Mouse (Mus musculus) liver, adult 2 months (tissue): ENCODE measurements at regions not wholly inside any gene's neighbourhood (a gene's known extent, or its start where the extent isn't known, plus 50 kb on each side); places are given as distances from the start of the nearest gene placed in this dataset.

Source experiments
- DNase-seq: peaks from one replicate; pipeline ENCODE4 v3.0.0-alpha.2; 2011; ENCODE audit warnings: low read depth, low spot score; ENCODE audit errors: extremely low read depth
- H3K27ac ChIP-seq: fragments of 200-500 bp; replicated peaks from 2 replicates; pipeline ENCODE4 v1.5.1; 2012; ENCODE audit warnings: low read depth, mild to moderate bottlenecking, control low read depth, inconsistent platforms, low read length; ENCODE audit not compliant: insufficient read depth
- H3K27me3 ChIP-seq: fragments of 200-500 bp; 2 replicates; pipeline ENCODE4 v1.6.1; 2012; ENCODE audit warnings: mild to moderate bottlenecking, moderate library complexity, low read length, inconsistent platforms; ENCODE audit not compliant: control insufficient read depth, insufficient read depth
- H3K36me3 ChIP-seq: fragments of 200-500 bp; 2 replicates; pipeline ENCODE4 v1.6.1; 2012; ENCODE audit warnings: low read length, inconsistent platforms; ENCODE audit not compliant: control insufficient read depth, insufficient read depth
- H3K4me1 ChIP-seq: fragments of 200-500 bp; 2 replicates; pipeline ENCODE4 v1.6.1; 2011; ENCODE audit warnings: low read length; ENCODE audit not compliant: control insufficient read depth, insufficient read depth
- H3K4me3 ChIP-seq: fragments of 200-500 bp; 2 replicates; pipeline ENCODE4 v1.5.1; 2011; ENCODE audit warnings: low read depth, mild to moderate bottlenecking, control low read depth, low read length, moderate library complexity; ENCODE audit not compliant: insufficient read depth
- H3K79me2 ChIP-seq: fragments of 200-500 bp; 2 replicates; pipeline ENCODE4 v1.6.1; 2012; ENCODE audit warnings: inconsistent platforms, mild to moderate bottlenecking, low read length, moderate library complexity; ENCODE audit not compliant: control insufficient read depth, insufficient read depth
- H3K9ac ChIP-seq: fragments of 200-500 bp; 2 replicates; pipeline ENCODE4 v1.6.1; 2012; ENCODE audit warnings: low read depth, mild to moderate bottlenecking, control low read depth, inconsistent platforms, low read length
- CTCF ChIP-seq: fragments of 200-500 bp; IDR thresholded peaks from 2 replicates; pipeline ENCODE4 v1.5.1; 2011; ENCODE audit warnings: low read depth, low read length, control low read depth
- POLR2A ChIP-seq: fragments of 200-500 bp; IDR thresholded peaks from 2 replicates; pipeline ENCODE4 v1.6.1; 2011; ENCODE audit warnings: low read length, control low read depth; ENCODE audit not compliant: insufficient read depth; ENCODE audit errors: extremely low read depth
- WGBS: fragments of 180-500 bp; shearing (Covaris S2); methylation state at CpG from one replicate; pipeline ENCODE4 v1.1.7; 2018; 5-methylcytosine and 5-hydroxymethylcytosine counted together

DNA sequence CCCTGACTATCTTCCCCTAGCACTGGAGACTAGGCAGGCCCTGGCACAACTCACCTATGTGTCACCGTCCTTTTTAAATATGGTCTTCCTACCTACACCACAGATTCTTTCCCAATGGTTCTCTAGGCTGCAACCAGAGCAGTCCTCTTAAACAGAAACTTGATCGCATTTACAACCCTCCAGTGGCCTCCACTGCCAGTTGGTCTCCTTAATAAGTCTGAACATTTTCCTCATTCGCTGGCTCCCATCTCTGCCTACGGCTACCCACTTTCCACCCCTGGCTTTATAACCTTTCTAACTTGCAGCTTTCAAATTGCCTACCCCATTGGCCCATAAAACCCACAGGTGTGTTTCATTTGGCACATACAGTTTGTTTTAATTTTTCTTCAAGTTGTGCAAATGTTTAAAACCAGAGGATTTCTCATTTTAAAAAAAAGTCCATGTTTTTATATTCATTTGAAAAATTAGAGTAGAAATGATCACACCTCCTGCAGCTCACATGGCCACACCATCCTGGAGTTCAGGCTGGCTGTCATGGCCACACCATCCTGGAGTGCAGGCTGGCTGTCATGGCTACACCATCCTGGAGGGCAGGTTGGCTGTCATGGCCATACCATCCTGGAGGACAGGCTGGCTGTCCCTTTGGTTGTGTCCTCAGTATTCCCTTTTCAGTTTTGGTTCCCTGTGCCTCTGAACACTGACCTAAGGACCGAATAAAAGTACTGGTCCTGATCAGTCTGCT, 74.4 kb upstream of the Ccnd2 start:
- no peaks in the 10 kb centered on the region for H3K79me2 ChIP-seq
- H3K4me3 ChIP-seq = no peak overlapping the region
- H3K36me3 ChIP-seq = no peaks in the 10 kb centered on the region
- no peak overlapping the region for H3K9ac ChIP-seq
- no peak for DNase-seq
- TF ChIP-seq POLR2A (no peak), CTCF (no peak)
- 86% methylated on average over 5 of the region's 5 CpGs for WGBS
- H3K27ac ChIP-seq = no peak overlapping the region
- H3K27me3 ChIP-seq = no peaks in the 10 kb centered on the region; the same call in 1 of the 2 replicates
- no peaks in the 10 kb centered on the region for H3K4me1 ChIP-seq

- H3K9ac ChIP-seq = no peak overlapping the region
- no peaks in the 10 kb centered on the region for H3K36me3 ChIP-seq
- H3K4me1 ChIP-seq = no peaks in the 10 kb centered on the region
- TF ChIP-seq POLR2A (no peak), CTCF (no peak)
- H3K79me2 ChIP-seq = no peaks in the 10 kb centered on the region
- no peaks in the 10 kb centered on the region for H3K27me3 ChIP-seq
- peak; percentile 24 for DNase-seq
- WGBS = 81% methylated on average over 4 of the region's 4 CpGs
- no peak overlapping the region for H3K27ac ChIP-seq
- no peak overlapping the region for H3K4me3 ChIP-seq
These were observed 84.6 kb upstream of the Ccnd2 start for GRCm38 (mm10) chr6:127236510-127237109.

- Histone ChIP-seq H3K4me3 (no peak overlapping the region), H3K27ac (no peak overlapping the region), H3K79me2 (no peaks in the 10 kb centered on the region), H3K9ac (no peak overlapping the region), H3K4me1 (no peaks in the 10 kb centered on the region), H3K27me3 (no peaks in the 10 kb centered on the region), H3K36me3 (no peaks in the 10 kb centered on the region)
- DNase-seq = no peak
- WGBS = 85% methylated on average over 12 of the region's 12 CpGs
- TF ChIP-seq CTCF (no peak), POLR2A (no peak)
These were observed 85.2 kb upstream of the Ccnd2 start for GRCm38 (mm10) chr6:127237168-127237567.

- H3K27ac ChIP-seq = no peak overlapping the region
- H3K79me2 ChIP-seq = no peaks in the 10 kb centered on the region
- no peak overlapping the region for H3K9ac ChIP-seq
- no peak for DNase-seq
- WGBS = 74% methylated on average over 12 of the region's 12 CpGs
- no peaks in the 10 kb centered on the region for H3K4me1 ChIP-seq
- H3K36me3 ChIP-seq = no peaks in the 10 kb centered on the region
- H3K4me3 ChIP-seq = no peak overlapping the region
- H3K27me3 ChIP-seq = no peaks in the 10 kb centered on the region
- TF ChIP-seq CTCF (no peak), POLR2A (no peak)
These were observed 87.8 kb upstream of the Ccnd2 start for GRCm38 (mm10) chr6:127239529-127240471.

DNA sequence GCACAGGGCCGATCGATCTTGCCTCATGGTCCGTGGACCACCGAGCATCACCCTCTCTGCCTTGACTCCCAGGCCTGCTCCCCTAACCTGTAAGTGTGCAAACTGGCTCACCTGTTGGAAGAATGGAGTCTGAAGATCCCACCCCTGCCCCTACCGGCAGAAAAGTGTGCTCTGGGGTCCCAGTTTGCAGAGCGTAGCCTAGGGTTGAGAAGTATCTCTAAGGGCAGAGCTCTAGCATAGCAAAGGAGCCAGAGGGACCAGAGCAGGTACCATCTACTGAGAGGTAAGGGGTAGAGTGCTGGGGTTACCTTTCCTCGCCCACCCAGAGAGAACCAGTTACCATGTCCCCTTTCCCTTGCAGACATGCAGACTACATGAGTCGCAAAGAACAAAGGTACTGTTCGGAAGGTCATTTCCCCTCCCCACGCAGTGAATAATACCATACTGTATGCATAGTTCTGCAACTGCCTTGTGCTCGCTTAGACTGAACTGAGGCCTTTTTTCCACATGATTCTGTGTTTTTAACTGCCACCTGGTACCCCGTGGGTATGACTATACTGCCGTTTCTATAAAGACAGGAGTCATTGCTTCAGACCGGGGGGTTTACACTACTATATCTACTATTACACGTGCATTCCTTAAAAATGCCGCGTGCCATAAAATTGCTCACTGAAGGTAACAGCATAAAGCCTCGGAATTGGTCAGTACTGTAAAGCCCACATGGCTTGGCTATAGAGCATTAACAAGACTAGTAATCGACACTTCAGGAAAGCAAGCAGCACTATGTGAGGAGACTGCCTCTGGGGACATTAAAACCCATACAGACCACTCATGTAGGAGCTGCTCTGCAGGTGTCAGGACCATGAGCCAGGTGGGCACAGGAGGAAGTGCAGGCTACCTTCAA, 88.7 kb upstream of the Ccnd2 start:
- TF ChIP-seq POLR2A (no peak), CTCF (no peak)
- no peak for DNase-seq

More for the DNA sequence above, 88.7 kb upstream of the Ccnd2 start:
- H3K27me3 ChIP-seq = no peaks in the 10 kb centered on the region
- H3K36me3 ChIP-seq = no peaks in the 10 kb centered on the region
- no peak overlapping the region for H3K4me3 ChIP-seq
- H3K79me2 ChIP-seq = no peaks in the 10 kb centered on the region
- no peak overlapping the region for H3K9ac ChIP-seq
- H3K4me1 ChIP-seq = no peaks in the 10 kb centered on the region
- 86% methylated on average over 19 of the region's 19 CpGs for WGBS
- H3K27ac ChIP-seq = no peak overlapping the region
